Mouse (Mus musculus) lung, adult 2 months (tissue): ENCODE measurements around the gene Gadd45b.

Source experiments
- CTCF ChIP-seq: fragments of 200-500 bp; IDR thresholded peaks from 2 replicates; pipeline ENCODE4 v1.5.1; 2011; ENCODE audit warnings: mild to moderate bottlenecking, low read length, control low read depth; ENCODE audit not compliant: insufficient read depth
- POLR2A ChIP-seq: fragments of 200-500 bp; IDR thresholded peaks from 2 replicates; pipeline ENCODE4 v1.6.1; 2011; ENCODE audit warnings: low read depth, mild to moderate bottlenecking, control low read depth, low read length, borderline replicate concordance; ENCODE audit errors: extremely low read depth

DNA sequence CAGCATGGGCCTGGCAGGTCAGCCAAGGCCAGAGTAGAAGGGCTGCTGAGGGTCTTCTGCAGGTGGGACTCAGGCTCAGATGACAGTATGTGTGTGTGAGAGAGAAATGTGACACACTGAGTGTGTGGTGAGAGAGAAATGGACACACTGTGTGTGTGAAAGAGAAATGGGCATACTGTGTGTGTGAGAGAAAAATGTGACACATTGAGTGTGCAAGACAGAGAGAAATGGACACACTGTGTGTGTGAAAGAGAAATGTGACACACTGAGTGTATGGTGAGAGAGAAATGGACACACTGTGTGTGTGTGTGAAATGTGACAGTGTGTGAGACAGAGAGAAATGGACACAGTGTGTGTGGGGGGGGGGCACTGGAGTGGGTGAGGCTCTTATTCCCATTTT, 18.0 kb upstream of the Gadd45b start:
- no peak for TF ChIP-seq CTCF
- TF ChIP-seq POLR2A, result no peak
